Mouse (Mus musculus) erythroblast, embryonic 14.5 days (primary cell): ENCODE results near the gene Ptov1.

Experiments
- GATA1 ChIP-seq: IDR thresholded peaks from 2 replicates; pipeline ENCODE4 v1.6.1; 2012; ENCODE audit warnings: low read length, inconsistent platforms, mixed read lengths
- TAL1 ChIP-seq: IDR thresholded peaks from 3 replicates; pipeline ENCODE4 v1.6.1; 2012; ENCODE audit warnings: low read length, inconsistent platforms, mixed read lengths

- TF ChIP-seq GATA1 (no peak), TAL1 (no peak)
Measured at GRCm38 (mm10) chr7:44814423-44814822, 55.2 kb downstream of the Ptov1 start.
